Comparison of ENCODE assay signal across 15 mouse cellular contexts in genomic region chr5:44085871-44086270, GRCm38 (mm10).
"Had no signal": no experiment of that assay in that cellular context is flagged by ENCODE, and none has a peak within 500 bp of the region (broad histone marks: within the 10 kb centered on the region; RNA-seq: fewer than 3 reads in every experiment).

No protein-coding gene starts in this region.

- H3K4me3 ChIP-seq: limb, embryonic 12.5 days; liver, embryonic 13.5 days; lung, embryonic 15.5 days; megakaryocyte, embryonic 14.5 days; stomach, embryonic 15.5 days had no signal

- ATAC-seq: liver, postnatal 0 days; midbrain, embryonic 16.5 days had no signal

- H3K9me3 ChIP-seq: limb, embryonic 12.5 days; liver, embryonic 13.5 days; lung, embryonic 15.5 days; stomach, embryonic 15.5 days had no signal

- H3K4me2 ChIP-seq: limb, embryonic 12.5 days; liver, embryonic 13.5 days; lung, embryonic 15.5 days; midbrain, embryonic 11.5 days; stomach, embryonic 15.5 days had no signal

- H3K9ac ChIP-seq: limb, embryonic 12.5 days; liver, embryonic 13.5 days; liver, postnatal 0 days; lung, embryonic 15.5 days; stomach, embryonic 15.5 days had no signal

- H3K27me3 ChIP-seq: limb, embryonic 12.5 days; liver, embryonic 13.5 days; lung, embryonic 15.5 days; megakaryocyte, embryonic 14.5 days; stomach, embryonic 15.5 days had no signal

- H3K36me3 ChIP-seq: liver, embryonic 13.5 days; lung, embryonic 15.5 days; stomach, embryonic 15.5 days had no signal

- DNase-seq: kidney, postnatal 14 days; layer of hippocampus, adult 9-11 months; liver; liver, embryonic 13.5 days; liver, postnatal 0 days; lung, postnatal 14 days; retina, postnatal 1 day; thymus, postnatal 36 days had no signal

- H3K27ac ChIP-seq: limb, embryonic 12.5 days; liver, embryonic 13.5 days; macrophage; stomach, embryonic 15.5 days had no signal

- H3K4me1 ChIP-seq: liver, embryonic 13.5 days; stomach, embryonic 15.5 days had no signal
